Mouse (Mus musculus) heart, postnatal 0 days (tissue): ENCODE data around the gene Creb3.

ENCODE experiments used
- CTCF ChIP-seq: IDR thresholded peaks from 2 replicates; pipeline ENCODE4 v1.5.1; 2016; ENCODE audit warnings: antibody characterized with exemption, control low read depth, low read depth
- EP300 ChIP-seq: IDR thresholded peaks from 2 replicates; pipeline ENCODE4 v1.6.1; 2016; ENCODE audit warnings: antibody characterized with exemption, low read depth

GRCm38 (mm10) chr4:43519551-43519950, 42.6 kb upstream of the Creb3 start:
- TF ChIP-seq CTCF: no peak
- TF ChIP-seq EP300: no peak
